Mouse (Mus musculus) embryo, embryonic 11 days (tissue): Measurements from ENCODE around the gene Snx1.

Experiments
- DNase-seq: peaks from one replicate; pipeline ENCODE4 v3.0.0-alpha.2; 2015

Snx1 gene

GRCm38 (mm10) chr9:66126456-66127192, at the start of gene Snx1, which contains the start of gene Ciao2a:
Gene Snx1, minus strand, starts transcription at chr9:66126587.
Gene Ciao2a, plus strand, starts transcription at chr9:66126611.
- DNase-seq = peak; percentile 97

GRCm38 (mm10) chr9:66174985-66175384, 48.6 kb upstream of the Snx1 start:
- DNase-seq = no peak

GRCm38 (mm10) chr9:66173316-66173855, 47.0 kb upstream of the Snx1 start:
- no peak for DNase-seq

- no peak for DNase-seq
These were observed 45.0 kb upstream of the Snx1 start for GRCm38 (mm10) chr9:66171275-66171921.

GRCm38 (mm10) chr9:66170506-66170905, 44.1 kb upstream of the Snx1 start:
- peak; percentile 63 for DNase-seq

- DNase-seq = peak; percentile 31
These were observed 41.8 kb upstream of the Snx1 start for GRCm38 (mm10) chr9:66168233-66168632.

GRCm38 (mm10) chr9:66167222-66167621, 40.8 kb upstream of the Snx1 start:
- no peak for DNase-seq

- DNase-seq = no peak
These were observed 36.6 kb upstream of the Snx1 start for GRCm38 (mm10) chr9:66162995-66163394.

- DNase-seq = no peak
These were observed 33.8 kb upstream of the Snx1 start for GRCm38 (mm10) chr9:66160155-66160554.

- DNase-seq = no peak
These were observed 32.6 kb upstream of the Snx1 start for GRCm38 (mm10) chr9:66158885-66159430.

GRCm38 (mm10) chr9:66157958-66158830, 31.8 kb upstream of the Snx1 start, which contains the start of gene Dapk2:
Gene Dapk2, plus strand, starts transcription at chr9:66158223.
- peak; percentile 88 for DNase-seq

GRCm38 (mm10) chr9:66155534-66155933, 29.1 kb upstream of the Snx1 start:
- DNase-seq = no peak

- no peak for DNase-seq
These were observed 27.6 kb upstream of the Snx1 start for GRCm38 (mm10) chr9:66154013-66154412.

GRCm38 (mm10) chr9:66153594-66153993, 27.2 kb upstream of the Snx1 start:
- DNase-seq = no peak

- DNase-seq = no peak
These were observed 25.6 kb upstream of the Snx1 start for GRCm38 (mm10) chr9:66152011-66152410.

- DNase-seq = no peak
These were observed 19.8 kb upstream of the Snx1 start for GRCm38 (mm10) chr9:66146141-66146540.

GRCm38 (mm10) chr9:66144248-66144647, 17.9 kb upstream of the Snx1 start:
- peak; percentile 86 for DNase-seq

GRCm38 (mm10) chr9:66142265-66142664, 15.9 kb upstream of the Snx1 start:
- no peak for DNase-seq

GRCm38 (mm10) chr9:66138193-66138592, 11.8 kb upstream of the Snx1 start:
- DNase-seq = no peak

- peak; percentile 43 for DNase-seq
These were observed 9.6 kb upstream of the Snx1 start for GRCm38 (mm10) chr9:66135967-66136366.

GRCm38 (mm10) chr9:66131466-66131865, 5.1 kb upstream of the Snx1 start:
- no peak for DNase-seq

GRCm38 (mm10) chr9:66127884-66128283, 1.5 kb upstream of the Snx1 start:
- no peak for DNase-seq

- DNase-seq = no peak
These were observed 783 bp upstream of the Snx1 start for GRCm38 (mm10) chr9:66127193-66127546.
